Mouse (Mus musculus) hindbrain, postnatal 0 days (tissue): ENCODE results near the gene Adamtsl4. TPM values are rescaled to one million over a fixed set of nuclear protein-coding genes. Genes with fewer than 3 reads are reported as not detected.

ENCODE experiments used
- ATAC-seq: fragments of 200-750 bp; cut with Nextera tagmentation; 2 replicates; pipeline ENCODE4 v1.8.0; 2017; ENCODE audit warnings: mild to moderate bottlenecking, moderate TSS enrichment, moderate library complexity
- DNase-seq: peaks from one replicate; pipeline ENCODE4 v3.0.0-alpha.2; 2015; ENCODE audit warnings: low spot score
- H3K27ac ChIP-seq: fragments of 300-500 bp; sonication (generic); 2 replicates; pipeline ENCODE4 v1.5.1; 2014; ENCODE audit warnings: mild to moderate bottlenecking
- H3K27me3 ChIP-seq: fragments of 300-500 bp; sonication (generic); 2 replicates; pipeline ENCODE4 v1.6.1; 2014; ENCODE audit warnings: low read length, mixed read lengths; ENCODE audit not compliant: insufficient read depth
- H3K36me3 ChIP-seq: fragments of 300-500 bp; sonication (generic); 2 replicates; pipeline ENCODE4 v1.6.1; 2014; ENCODE audit warnings: low read length, mixed read lengths; ENCODE audit not compliant: insufficient read depth
- H3K4me1 ChIP-seq: fragments of 300-500 bp; sonication (generic); 2 replicates; pipeline ENCODE4 v1.6.1; 2014; ENCODE audit warnings: antibody characterized with exemption, low read length, mixed read lengths; ENCODE audit not compliant: insufficient read depth
- H3K4me2 ChIP-seq: fragments of 300-500 bp; sonication (generic); 2 replicates; pipeline ENCODE4 v1.6.1; 2014; ENCODE audit warnings: low read depth, mild to moderate bottlenecking, low read length, moderate library complexity, mixed read lengths
- H3K4me3 ChIP-seq: fragments of 300-500 bp; sonication (generic); 2 replicates; pipeline ENCODE4 v1.5.1; 2014; ENCODE audit warnings: low read length
- H3K9ac ChIP-seq: fragments of 300-500 bp; sonication (generic); replicated peaks from 2 replicates; pipeline ENCODE4 v1.6.1; 2014; ENCODE audit warnings: mild to moderate bottlenecking, low read length, moderate library complexity, mixed read lengths
- H3K9me3 ChIP-seq: fragments of 300-500 bp; sonication (generic); 2 replicates; pipeline ENCODE4 v1.6.1; 2016; ENCODE audit warnings: low read length, mixed read lengths
- CTCF ChIP-seq: IDR thresholded peaks from 2 replicates; pipeline ENCODE4 v1.5.1; 2016; ENCODE audit warnings: antibody characterized with exemption, control low read depth, low read depth
- WGBS: fragments of 180-500 bp; shearing (Covaris S2); extraction: QIAGEN DNeasy Blood & Tissue Kit; methylation state at CpG from one replicate; pipeline ENCODE4 v1.1.7; 2014; 5-methylcytosine and 5-hydroxymethylcytosine counted together
- polyA plus RNA-seq: library from polyadenylated mRNA; unstranded; fragments of >200 nt; fragmentation: Nextera tagmentation; extraction: Ambion mirVana; gene quantifications from 2 replicates; pipeline ENCODE4 v1.2.1, GENCODE M21; 2015
- total RNA-seq: library from RNA; depleted of rRNA; stranded (reverse); fragments of >200 nt; gene quantifications from 2 replicates; pipeline ENCODE4 v1.2.3, GENCODE M21; 2014

Gene Adamtsl4
- total and polyA plus RNA-seq, 2 experiments from 2014 or later = 1.6 to 2.1 TPM

DNA sequence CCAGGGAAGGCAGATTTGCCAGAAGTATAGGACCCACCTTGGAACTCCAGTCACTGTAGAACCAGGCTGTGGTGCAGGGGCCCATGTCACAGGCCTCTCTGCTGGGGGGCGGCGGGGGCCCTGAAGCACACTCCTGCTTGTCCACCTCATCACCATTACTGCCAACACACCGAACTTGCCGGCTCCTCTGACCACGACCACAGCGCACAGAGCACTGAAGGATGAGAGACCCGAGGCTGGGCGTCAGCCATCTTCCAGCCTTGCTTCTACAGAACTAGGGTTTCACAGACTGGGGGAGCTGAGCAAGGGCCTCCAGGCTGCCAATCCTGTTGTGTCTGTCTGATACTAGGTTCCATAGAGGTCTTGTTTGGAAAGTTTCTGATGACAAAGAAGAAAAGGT is 8.2 kb downstream of the Adamtsl4 start:
- Histone ChIP-seq H3K4me3 (no peak overlapping the region), H3K36me3 (no peaks in the 10 kb centered on the region), H3K27ac (no peak overlapping the region), H3K4me2 (no peak overlapping the region), H3K27me3 (no peaks in the 10 kb centered on the region), H3K9me3 (no peaks in the 10 kb centered on the region), H3K4me1 (no peaks in the 10 kb centered on the region), H3K9ac (no peak overlapping the region)
- ATAC-seq (no peak), DNase-seq (no peak)
- 91% methylated on average over 8 of the region's 8 CpGs for WGBS
- TF ChIP-seq CTCF = no peak

DNA sequence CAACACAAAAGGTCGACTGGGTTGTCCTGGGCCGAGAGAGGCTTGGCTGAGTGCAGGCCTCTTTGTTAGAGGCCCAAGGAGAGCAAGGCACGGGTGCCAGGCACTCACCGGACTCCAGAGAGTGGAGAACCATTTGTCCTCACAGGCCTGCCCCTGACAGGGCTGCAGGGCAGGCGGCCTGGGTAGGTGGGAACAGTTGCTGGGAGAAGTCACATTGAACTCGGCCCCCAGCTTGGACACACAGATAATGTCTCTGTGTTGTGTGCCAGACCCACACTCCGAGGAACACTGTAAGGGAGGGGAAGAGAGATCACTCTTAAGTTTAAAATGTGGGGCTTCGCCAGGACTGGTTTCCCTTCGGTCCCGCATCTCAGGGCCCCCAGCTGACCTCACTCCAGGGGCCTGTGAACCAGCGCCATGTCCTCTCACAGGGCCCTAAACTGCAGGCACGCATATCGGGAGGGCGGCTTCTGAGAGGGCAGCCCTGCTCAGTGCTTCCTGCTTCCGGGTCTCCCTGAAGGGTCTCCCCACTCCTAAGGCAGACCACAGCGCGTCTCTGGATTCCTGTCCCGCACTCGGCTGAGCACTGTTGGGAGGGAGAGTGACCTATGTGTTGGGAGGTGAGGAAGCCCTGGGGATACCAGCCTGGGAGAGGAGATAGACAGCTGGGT is 10.2 kb downstream of the Adamtsl4 start:
- ATAC-seq = no peak
- H3K27ac ChIP-seq = no peak overlapping the region
- DNase-seq = no peak
- no peak overlapping the region for H3K9ac ChIP-seq
- 81% methylated on average over 19 of the region's 19 CpGs for WGBS
- no peak overlapping the region for H3K4me3 ChIP-seq
- H3K9me3 ChIP-seq = no peaks in the 10 kb centered on the region
- no peak for TF ChIP-seq CTCF
- H3K27me3 ChIP-seq = no peaks in the 10 kb centered on the region
- H3K4me2 ChIP-seq = no peak overlapping the region
- H3K36me3 ChIP-seq = peaks cover 5% of the 10 kb centered on the region; the same call in 1 of the 2 replicates
- H3K4me1 ChIP-seq = no peaks in the 10 kb centered on the region

DNA sequence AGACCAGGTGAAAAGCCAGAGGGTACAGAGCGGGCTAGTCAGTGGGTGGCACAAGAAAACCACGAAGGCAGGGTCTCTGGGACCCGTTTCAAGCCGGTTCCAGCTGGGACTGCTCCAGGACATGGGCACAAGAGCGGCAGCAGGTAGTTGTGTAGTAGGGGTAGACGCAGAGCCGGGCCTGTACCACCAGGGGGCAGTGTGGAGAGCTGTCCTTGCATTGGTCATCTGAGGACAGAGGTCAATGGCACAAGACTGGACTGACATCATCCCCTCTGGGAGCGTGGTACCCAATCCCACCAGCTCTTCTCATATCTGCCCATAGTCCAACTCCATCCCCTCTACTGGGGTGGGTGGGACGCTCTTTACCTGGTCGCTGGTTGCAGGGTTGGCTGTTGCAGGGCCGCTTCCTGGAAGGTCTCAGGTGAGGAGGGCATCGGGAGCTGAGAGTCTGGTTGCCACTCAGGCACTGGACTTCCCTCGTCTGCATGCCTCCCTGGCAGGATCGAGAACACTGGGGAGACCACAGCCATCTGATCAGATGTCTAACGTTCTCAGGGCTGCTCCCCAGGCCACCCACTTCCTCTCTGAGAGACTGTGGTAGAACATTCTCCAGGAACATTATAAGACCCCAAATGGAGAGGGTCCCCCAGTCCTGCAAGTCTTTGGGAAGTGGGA is 10.8 kb downstream of the Adamtsl4 start:
- no peak overlapping the region for H3K4me2 ChIP-seq
- H3K27ac ChIP-seq = no peak overlapping the region
- peaks cover 5% of the 10 kb centered on the region; the same call in 1 of the 2 replicates for H3K36me3 ChIP-seq
- no peak overlapping the region for H3K4me3 ChIP-seq
- TF ChIP-seq CTCF = peak; percentile 80
- H3K9me3 ChIP-seq = no peaks in the 10 kb centered on the region
- H3K4me1 ChIP-seq = no peaks in the 10 kb centered on the region
- H3K27me3 ChIP-seq = no peaks in the 10 kb centered on the region
- H3K9ac ChIP-seq = no peak overlapping the region
- DNase-seq (peak; percentile 56), ATAC-seq (no peak)
- 59% methylated on average over 15 of the region's 15 CpGs for WGBS

DNA sequence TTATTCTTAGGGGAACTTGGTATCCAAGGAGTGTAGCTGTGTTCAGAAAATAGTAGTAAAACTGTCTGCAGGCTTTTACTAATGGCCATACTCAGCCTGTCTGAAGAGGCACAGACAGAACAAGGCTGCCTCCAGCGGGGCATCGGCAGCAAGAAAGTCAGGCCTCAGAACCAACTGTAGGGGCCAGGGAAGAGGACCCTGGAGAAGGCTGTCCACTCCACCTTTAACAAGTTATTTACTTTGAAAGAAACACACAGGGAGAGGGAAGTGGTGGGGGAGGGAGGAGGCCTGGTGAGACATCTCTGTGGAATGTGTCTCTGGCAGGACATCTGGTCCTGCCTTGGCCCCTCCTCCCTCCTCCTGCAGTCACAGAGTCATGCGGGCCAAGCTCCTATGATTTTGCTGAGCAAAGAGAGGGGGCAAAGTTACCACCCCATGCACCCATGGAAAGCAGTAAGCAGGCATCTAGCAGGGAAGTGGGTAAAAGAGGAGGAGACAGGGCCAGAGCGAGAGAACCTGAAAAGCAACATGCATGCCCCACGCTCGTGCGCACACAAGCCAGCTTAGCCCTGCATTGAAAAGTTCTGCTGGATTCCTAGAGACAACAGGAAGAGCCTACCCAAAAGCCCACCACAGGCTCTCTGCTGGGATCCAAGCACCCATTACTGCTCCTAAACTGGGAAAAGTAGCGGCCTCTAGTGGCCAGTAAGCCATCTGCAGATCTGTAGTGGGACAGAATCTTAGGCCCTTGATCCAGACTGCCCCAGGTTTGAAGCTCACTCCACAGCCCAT is 12.2 kb downstream of the Adamtsl4 start:
- TF ChIP-seq CTCF = peak; percentile 84
- H3K4me3 ChIP-seq = no peak overlapping the region
- ATAC-seq (peak; percentile 43; the same call in 1 of the 2 replicates), DNase-seq (peak; percentile 82)
- no peaks in the 10 kb centered on the region for H3K4me1 ChIP-seq
- no peaks in the 10 kb centered on the region for H3K9me3 ChIP-seq
- peak overlapping the region; percentile 79 for H3K27ac ChIP-seq
- WGBS = 24% methylated on average over 7 of the region's 8 CpGs
- no peaks in the 10 kb centered on the region for H3K27me3 ChIP-seq
- 0 out of 2 replicates have a peak overlapping the region, but pooled peaks have one; percentile 3 for H3K4me2 ChIP-seq
- H3K36me3 ChIP-seq = peaks cover 5% of the 10 kb centered on the region; the same call in 1 of the 2 replicates
- no peak overlapping the region for H3K9ac ChIP-seq

DNA sequence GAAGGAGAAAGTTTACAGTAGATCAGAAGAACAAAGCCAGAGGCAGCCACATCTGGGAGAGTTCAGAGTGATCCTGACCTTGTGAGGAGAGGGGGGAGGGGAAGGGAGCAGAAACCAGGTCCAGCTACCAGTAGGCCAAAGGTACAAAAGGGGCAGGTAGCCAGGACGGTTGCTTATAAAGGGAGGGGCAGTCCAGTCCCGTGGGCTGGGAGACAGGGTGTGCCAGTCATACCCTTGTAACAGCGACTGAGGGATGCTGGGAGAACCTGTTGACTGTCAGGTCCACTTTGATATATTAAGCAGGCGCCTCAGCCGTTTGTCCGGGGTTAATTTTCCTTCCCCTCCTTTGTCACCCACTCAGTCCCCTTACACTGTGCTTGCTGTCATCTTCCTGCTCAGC is 12.9 kb downstream of the Adamtsl4 start:
- peak overlapping the region; percentile 79 for H3K27ac ChIP-seq
- ATAC-seq = no peak
- no peak overlapping the region for H3K4me2 ChIP-seq
- WGBS = 21% methylated on average over 6 of the region's 6 CpGs
- TF ChIP-seq CTCF = no peak
- H3K9ac ChIP-seq = no peak overlapping the region
- no peak overlapping the region for H3K4me3 ChIP-seq
- H3K9me3 ChIP-seq = no peaks in the 10 kb centered on the region
- H3K4me1 ChIP-seq = no peaks in the 10 kb centered on the region
- H3K27me3 ChIP-seq = no peaks in the 10 kb centered on the region
- no peak for DNase-seq
- peaks cover 5% of the 10 kb centered on the region; the same call in 1 of the 2 replicates for H3K36me3 ChIP-seq

DNA sequence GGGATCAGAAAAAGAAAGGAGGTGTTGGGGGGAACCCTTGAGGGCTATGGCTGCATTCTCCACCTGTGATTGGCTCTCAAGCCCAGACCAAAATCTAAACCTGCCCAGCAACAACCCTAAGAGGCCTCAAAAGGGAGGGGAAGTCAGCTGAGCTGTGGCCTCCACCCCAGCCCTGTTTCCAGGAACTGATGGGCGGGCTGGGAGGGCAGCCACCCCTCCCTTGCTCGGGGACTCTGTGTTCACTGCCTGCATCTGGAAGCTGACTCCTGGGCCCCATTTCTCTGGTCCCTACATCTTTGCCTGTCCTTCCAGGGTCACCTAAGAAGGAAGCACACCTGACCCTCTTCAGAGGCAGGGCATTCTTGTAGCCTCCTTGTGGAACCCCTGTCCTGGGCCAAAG is 13.5 kb downstream of the Adamtsl4 start:
- Histone ChIP-seq H3K9me3 (no peaks in the 10 kb centered on the region), H3K9ac (no peak overlapping the region), H3K27ac (peak overlapping the region; percentile 79; the same call in 1 of the 2 replicates), H3K27me3 (no peaks in the 10 kb centered on the region), H3K36me3 (peaks cover 5% of the 10 kb centered on the region; the same call in 1 of the 2 replicates), H3K4me2 (no peak overlapping the region), H3K4me1 (no peaks in the 10 kb centered on the region), H3K4me3 (no peak overlapping the region)
- no peak for DNase-seq
- 33% methylated on average over 2 of the region's 2 CpGs for WGBS
- no peak for TF ChIP-seq CTCF
- peak; percentile 28 for ATAC-seq
